Mouse (Mus musculus): ENCODE measurements at regions not wholly inside any gene's neighbourhood (a gene's known extent, or its start where the extent isn't known, plus 50 kb on each side); places are given as distances from the start of the nearest gene placed in this dataset.

DNA sequence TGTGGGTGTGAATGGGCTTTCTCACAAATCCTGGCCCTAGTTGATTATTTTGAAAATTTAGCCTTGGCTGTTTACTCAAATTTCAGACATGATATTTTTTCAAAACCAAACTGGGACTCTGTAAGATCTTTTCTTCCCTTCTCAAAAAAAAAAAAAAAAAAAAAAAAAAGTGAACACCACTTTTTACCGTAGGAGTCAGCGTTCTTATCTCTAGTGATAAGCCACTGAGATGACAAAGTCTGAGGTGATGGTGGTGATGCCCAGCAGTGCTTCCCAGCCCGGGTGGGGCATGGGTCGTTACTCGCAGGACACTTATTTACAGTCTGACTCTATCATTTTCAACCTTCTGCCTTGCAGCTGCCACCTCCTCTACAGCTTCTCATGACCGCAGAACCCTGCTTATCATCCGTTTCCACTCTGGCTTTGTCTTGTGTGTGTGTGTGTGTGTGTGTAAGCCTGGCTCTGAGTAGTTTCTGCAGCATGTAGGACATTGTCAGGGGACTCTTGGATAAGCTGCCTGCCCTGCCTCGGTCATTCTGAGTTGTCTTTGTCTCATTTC is 186.5 kb upstream of the Cnr1 start (continued):
- TF ChIP-seq POLR2AphosphoS2 (IDR thresholded peaks at IDR 0.05; ENCODE audit: low read length) (no peak), UBTF (IDR thresholded peaks at IDR 0.05; ENCODE audit: borderline replicate concordance, insufficient read depth, low read depth, low read length) (no peak), MAX (IDR thresholded peaks at IDR 0.05; ENCODE audit: low read length) (no peak), E2F4 (IDR thresholded peaks at IDR 0.05; ENCODE audit: borderline replicate concordance, low read depth, low read length) (no peak), POLR2A (IDR thresholded peaks at IDR 0.05; ENCODE audit: control insufficient read depth in 1 of 2, insufficient read depth in 1 of 2, low read depth in 1 of 2, low read length in 2 of 2, poor library complexity in 1 of 2) (no peak), POLR2AphosphoS5 (IDR thresholded peaks at IDR 0.05; ENCODE audit: borderline replicate concordance, low read depth, low read length) (no peak), MAZ (IDR thresholded peaks at IDR 0.05; ENCODE audit: low read depth, low read length) (peak; percentile 43; the same call in 1 of the 2 replicates), KAT2A (conservative IDR thresholded peaks at IDR 0.05; ENCODE audit: low read depth, low read length) (no peak), MAFK (IDR thresholded peaks at IDR 0.05; ENCODE audit: borderline replicate concordance, low read depth, low read length) (no peak; the same call in 1 of the 2 replicates), SMC3 (IDR thresholded peaks at IDR 0.05; ENCODE audit: low read depth, low read length) (0 out of 2 replicates have a peak, but pooled peaks have one; percentile 17)

DNA sequence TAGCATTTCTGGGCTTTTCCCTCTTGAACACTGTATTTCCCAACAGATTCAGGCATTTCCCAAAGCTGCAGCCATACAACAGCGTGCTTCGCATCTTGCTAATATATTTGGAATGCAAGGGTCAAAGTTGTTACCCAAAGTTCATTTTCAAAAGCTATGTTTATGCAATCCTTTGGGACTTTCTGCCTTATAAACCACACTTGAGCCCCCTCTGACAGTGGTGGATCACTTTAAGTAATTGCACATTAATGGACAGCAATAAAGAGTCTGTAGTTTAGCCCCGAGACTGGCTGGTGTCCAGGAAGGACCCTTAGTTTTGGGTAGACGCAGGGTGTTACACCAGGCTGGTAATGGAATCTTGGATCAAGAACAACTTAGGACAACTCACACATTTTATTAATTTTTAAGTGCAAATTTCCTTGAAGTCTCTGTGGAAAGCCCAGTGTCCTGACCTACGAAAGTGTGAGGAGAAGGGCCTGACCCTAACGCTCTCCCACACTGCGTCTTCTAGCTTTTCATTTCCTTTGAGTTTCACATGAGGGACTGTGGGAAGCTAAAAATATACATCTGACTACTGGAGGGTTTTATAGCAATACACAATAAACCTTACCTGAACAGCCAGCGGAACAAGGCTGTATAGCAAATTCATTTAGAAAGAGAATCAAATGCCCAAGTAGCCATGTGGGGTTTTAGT is 185.0 kb upstream of the Cnr1 start:
- Histone ChIP-seq H3K4me3 (ENCODE audit: control insufficient read depth in 1 of 2, insufficient read depth in 1 of 2, low read depth in 2 of 2, low read length in 2 of 2) (no peak overlapping the region), H3K27ac (ENCODE audit: control insufficient read depth, low read depth, low read length) (no peak overlapping the region), H3K27me3 (ENCODE audit: control insufficient read depth in 1 of 2, insufficient read depth in 2 of 2, low read length in 2 of 2) (no peaks in the 10 kb centered on the region; a peak in 1 of 4 replicates), H3K36me3 (ENCODE audit: control insufficient read depth in 1 of 2, insufficient read depth in 2 of 2, low read length in 2 of 2) (peaks cover 0 to 15% of the 10 kb centered on the region in 2 experiments; a peak in 2 of 4 replicates), H3K9ac (ENCODE audit: control insufficient read depth, low read depth, low read length, poor library complexity, severe bottlenecking) (no peak overlapping the region), H3K4me1 (ENCODE audit: control insufficient read depth in 1 of 2, insufficient read depth in 2 of 2, low read length in 2 of 2) (peaks cover 4 to 21% of the 10 kb centered on the region in 2 experiments), H3K9me3 (replicated peaks; ENCODE audit: insufficient read depth, low read length) (no peaks in the 10 kb centered on the region), H3K79me2 (ENCODE audit: control insufficient read depth, insufficient read depth, low read length, poor library complexity) (no peaks in the 10 kb centered on the region)
- TF ChIP-seq POLR2AphosphoS5 (IDR thresholded peaks at IDR 0.05; ENCODE audit: borderline replicate concordance, low read depth, low read length), result no peak
- TF ChIP-seq CHD2 (IDR thresholded peaks at IDR 0.05; ENCODE audit: low read length), result no peak
- TF ChIP-seq ZKSCAN1 (IDR thresholded peaks at IDR 0.05; ENCODE audit: low read depth, low read length), result no peak
- TF ChIP-seq CTCF (IDR thresholded peaks at IDR 0.05 in 2 of 3, conservative IDR thresholded peaks at IDR 0.05 in 1 of 3; ENCODE audit: control insufficient read depth in 1 of 3, insufficient read depth in 1 of 3, low read depth in 2 of 3, low read length in 3 of 3, poor library complexity in 1 of 3, severe bottlenecking in 1 of 3), result no peak
- TF ChIP-seq ETS1 (IDR thresholded peaks at IDR 0.05; ENCODE audit: low read depth, low read length), result no peak
- no peak for DNase-seq (ENCODE audit: low read depth, low spot score)

DNA sequence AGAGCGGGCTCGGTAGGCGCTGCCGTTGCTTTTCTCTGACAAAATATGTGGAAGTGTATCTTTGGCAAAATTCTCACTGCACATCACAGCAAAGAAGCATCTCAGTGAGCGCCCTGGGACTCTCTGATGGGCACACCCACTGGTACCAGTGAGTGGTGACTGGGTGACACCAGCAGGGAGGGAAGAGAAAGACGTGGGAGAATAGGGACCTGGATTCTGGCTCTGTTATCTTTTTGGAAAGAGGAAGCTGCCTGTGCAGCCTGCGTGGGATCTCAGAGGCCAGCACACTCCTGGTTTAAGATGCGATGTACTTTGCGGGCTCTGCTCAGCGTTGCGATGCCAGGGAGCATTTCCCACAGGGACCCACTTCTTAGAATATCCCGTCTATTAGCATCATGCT is 183.4 kb upstream of the Cnr1 start:
- H3K9me3 ChIP-seq (replicated peaks; ENCODE audit: insufficient read depth, low read length), result no peaks in the 10 kb centered on the region
- peaks cover 10 to 34% of the 10 kb centered on the region in 2 experiments for H3K4me1 ChIP-seq (ENCODE audit: control insufficient read depth in 1 of 2, insufficient read depth in 2 of 2, low read length in 2 of 2)
- no peaks in the 10 kb centered on the region for H3K27me3 ChIP-seq (ENCODE audit: control insufficient read depth in 1 of 2, insufficient read depth in 2 of 2, low read length in 2 of 2)
- no peaks in the 10 kb centered on the region for H3K79me2 ChIP-seq (ENCODE audit: control insufficient read depth, insufficient read depth, low read length, poor library complexity)
- DNase-seq (ENCODE audit: low read depth, low spot score), result peak; percentile 25
- TF ChIP-seq MAFK (IDR thresholded peaks at IDR 0.05; ENCODE audit: borderline replicate concordance, low read depth, low read length) (no peak), NELFE (IDR thresholded peaks at IDR 0.05; ENCODE audit: low read depth, low read length) (no peak), ZKSCAN1 (IDR thresholded peaks at IDR 0.05; ENCODE audit: low read depth, low read length) (no peak), NRF1 (IDR thresholded peaks at IDR 0.05; ENCODE audit: insufficient read depth, low read depth, low read length, poor library complexity, severe bottlenecking) (no peak)
- no peak overlapping the region for H3K4me3 ChIP-seq (ENCODE audit: control insufficient read depth in 1 of 2, insufficient read depth in 1 of 2, low read depth in 2 of 2, low read length in 2 of 2)
- H3K9ac ChIP-seq (ENCODE audit: control insufficient read depth, low read depth, low read length, poor library complexity, severe bottlenecking), result no peak overlapping the region
- peaks cover 0 to 27% of the 10 kb centered on the region in 2 experiments; a peak in 2 of 4 replicates for H3K36me3 ChIP-seq (ENCODE audit: control insufficient read depth in 1 of 2, insufficient read depth in 2 of 2, low read length in 2 of 2)
- no peak overlapping the region for H3K27ac ChIP-seq (ENCODE audit: control insufficient read depth, low read depth, low read length)
